Mouse (Mus musculus): Measurements from ENCODE around the gene Ghsr. TPM values are rescaled to one million over a fixed set of nuclear protein-coding genes. Genes with fewer than 3 reads are reported as not detected.
"Not testable (repeated sequence)": the region's sequence is repeated elsewhere in the genome, so short reads cannot be mapped to it uniquely, and the experiment has no call there.

Ghsr gene
- polyA plus RNA-seq, 2 experiments, result not detected

DNA sequence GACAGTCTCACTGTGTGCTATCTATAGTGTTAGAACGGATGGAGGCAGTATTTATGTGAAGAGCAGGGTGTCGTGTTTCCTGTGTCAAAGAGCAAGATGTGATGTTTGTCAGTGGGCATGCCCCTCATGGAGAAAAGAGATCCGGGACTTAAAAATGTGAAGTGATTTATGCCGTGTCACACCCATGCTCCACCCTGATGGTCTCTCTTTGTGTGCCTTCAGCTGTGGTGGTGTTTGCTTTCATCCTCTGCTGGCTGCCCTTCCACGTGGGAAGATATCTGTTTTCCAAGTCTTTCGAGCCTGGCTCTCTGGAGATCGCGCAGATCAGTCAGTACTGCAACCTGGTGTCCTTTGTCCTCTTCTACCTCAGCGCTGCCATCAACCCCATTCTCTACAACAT lies 3.2 kb downstream of the Ghsr start:
- DNase-seq (ENCODE audit: low spot score) (no peak), ATAC-seq (ENCODE audit: low FRiP score, low read depth) (no peak)
- Histone ChIP-seq H3K36me3 (ENCODE audit: control insufficient read depth, insufficient read depth, low read length) (no peaks in the 10 kb centered on the region), H3K27ac (replicated peaks; ENCODE audit: low read depth, low read length) (no peak overlapping the region), H3K4me2 (replicated peaks; ENCODE audit: low read depth, low read length, severe bottlenecking) (no peak overlapping the region), H3K9ac (ENCODE audit: low read depth, low read length, severe bottlenecking) (no peak overlapping the region), H3K4me3 (replicated peaks; ENCODE audit: low read length) (no peak overlapping the region), H3K4me1 (ENCODE audit: control insufficient read depth, insufficient read depth, low read length) (no peaks in the 10 kb centered on the region), H3K27me3 (ENCODE audit: control insufficient read depth, insufficient read depth, low read length) (peaks cover 55% of the 10 kb centered on the region), H3K9me3 (ENCODE audit: control insufficient read depth, low read length) (no peaks in the 10 kb centered on the region)
- TF ChIP-seq POLR2A (IDR thresholded peaks at IDR 0.05; ENCODE audit: borderline replicate concordance, extremely low read depth, insufficient read depth, insufficient read length), result no peak
- WGBS, result 60% methylated on average over 9 of the region's 9 CpGs

DNA sequence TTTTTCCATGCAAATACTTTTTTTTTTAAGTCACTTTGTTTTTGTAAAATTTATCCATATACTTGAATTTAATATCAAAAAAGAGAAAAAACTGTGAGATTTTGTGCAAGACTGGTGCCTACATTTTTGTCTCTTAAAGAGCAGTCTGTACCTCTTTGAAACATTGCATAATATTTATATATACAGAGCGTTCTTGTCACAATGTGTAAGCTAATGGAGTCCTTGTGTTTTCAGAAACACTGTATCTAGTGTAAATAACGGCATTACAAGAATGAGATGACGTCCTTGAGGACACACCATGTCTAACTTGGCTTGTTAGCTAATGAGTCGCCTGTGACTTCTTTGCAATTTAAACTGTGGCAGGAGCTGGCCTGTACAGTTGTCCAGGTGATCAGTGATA lies 6.8 kb downstream of the Ghsr start:
- ATAC-seq (ENCODE audit: low FRiP score, low read depth), result no peak
- H3K36me3 ChIP-seq (ENCODE audit: control insufficient read depth, insufficient read depth, low read length), result no peaks in the 10 kb centered on the region
- no peak for DNase-seq (ENCODE audit: low spot score)
- no peak overlapping the region for H3K9ac ChIP-seq (ENCODE audit: low read depth, low read length, severe bottlenecking)
- 69% methylated on average over 4 of the region's 4 CpGs for WGBS
- no peaks in the 10 kb centered on the region for H3K4me1 ChIP-seq (ENCODE audit: control insufficient read depth, insufficient read depth, low read length)
- H3K4me2 ChIP-seq (replicated peaks; ENCODE audit: low read depth, low read length, severe bottlenecking), result no peak overlapping the region
- TF ChIP-seq POLR2A (IDR thresholded peaks at IDR 0.05; ENCODE audit: borderline replicate concordance, extremely low read depth, insufficient read depth, insufficient read length), result no peak
- no peak overlapping the region for H3K27ac ChIP-seq (replicated peaks; ENCODE audit: low read depth, low read length)
- H3K9me3 ChIP-seq (ENCODE audit: control insufficient read depth, low read length), result no peaks in the 10 kb centered on the region
- H3K27me3 ChIP-seq (ENCODE audit: control insufficient read depth, insufficient read depth, low read length), result peaks cover 23% of the 10 kb centered on the region
- H3K4me3 ChIP-seq (replicated peaks; ENCODE audit: low read length), result no peak overlapping the region

DNA sequence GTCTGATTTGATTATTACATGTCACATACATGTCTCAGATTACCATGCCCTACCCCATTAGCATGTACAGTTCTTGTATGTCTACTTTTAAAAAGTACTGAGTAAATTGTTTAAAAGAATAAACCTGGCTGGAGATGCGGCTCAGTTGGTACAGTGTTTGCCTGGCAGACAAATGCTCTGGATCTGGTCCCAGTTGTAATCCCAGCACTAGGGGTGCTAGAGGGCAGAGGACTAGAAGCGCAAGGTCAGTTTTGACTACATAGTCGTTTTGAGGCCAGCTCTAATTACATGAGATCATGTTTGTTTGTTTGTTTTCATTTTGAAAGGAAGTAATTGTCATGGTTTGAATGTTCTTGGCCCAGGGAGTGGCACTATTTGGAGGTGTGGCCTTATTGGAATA lies 13.7 kb downstream of the Ghsr start:
- no peaks in the 10 kb centered on the region for H3K4me1 ChIP-seq (ENCODE audit: control insufficient read depth, insufficient read depth, low read length)
- no peak overlapping the region for H3K9ac ChIP-seq (ENCODE audit: low read depth, low read length, severe bottlenecking)
- no peak overlapping the region for H3K4me2 ChIP-seq (replicated peaks; ENCODE audit: low read depth, low read length, severe bottlenecking)
- DNase-seq (ENCODE audit: low spot score) (no peak), ATAC-seq (ENCODE audit: low FRiP score, low read depth) (no peak)
- no peak for TF ChIP-seq POLR2A (IDR thresholded peaks at IDR 0.05; ENCODE audit: borderline replicate concordance, extremely low read depth, insufficient read depth, insufficient read length)
- H3K27me3 ChIP-seq (ENCODE audit: control insufficient read depth, insufficient read depth, low read length), result no peaks in the 10 kb centered on the region
- WGBS, result 67% methylated on average over 3 of the region's 3 CpGs
- H3K36me3 ChIP-seq (ENCODE audit: control insufficient read depth, insufficient read depth, low read length), result no peaks in the 10 kb centered on the region
- no peak overlapping the region for H3K4me3 ChIP-seq (replicated peaks; ENCODE audit: low read length)
- H3K9me3 ChIP-seq (ENCODE audit: control insufficient read depth, low read length), result no peaks in the 10 kb centered on the region
- no peak overlapping the region for H3K27ac ChIP-seq (replicated peaks; ENCODE audit: low read depth, low read length)

DNA sequence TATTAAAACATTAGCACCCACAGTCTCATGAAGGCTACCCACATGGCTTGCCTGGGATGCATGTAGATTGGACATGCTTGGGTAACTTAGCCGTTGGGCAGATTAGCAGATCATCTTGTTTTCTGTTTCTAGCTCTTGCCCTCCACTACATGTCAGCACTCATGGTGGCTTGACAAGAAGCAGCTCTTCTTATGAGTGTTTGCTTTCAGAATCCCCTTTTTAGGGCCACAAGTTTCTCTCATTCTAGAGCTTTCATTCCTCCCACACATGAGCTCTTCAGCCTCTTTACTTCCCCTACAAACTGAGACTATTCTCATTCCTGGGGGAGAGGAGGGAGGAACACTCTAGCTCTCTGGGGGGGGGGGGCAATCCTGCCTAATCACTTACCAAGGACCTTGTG lies 18.8 kb downstream of the Ghsr start:
- Histone ChIP-seq H3K27me3 (ENCODE audit: control insufficient read depth, insufficient read depth, low read length) (no peaks in the 10 kb centered on the region), H3K9me3 (ENCODE audit: control insufficient read depth, low read length) (no peaks in the 10 kb centered on the region), H3K4me2 (replicated peaks; ENCODE audit: low read depth, low read length, severe bottlenecking) (no peak overlapping the region), H3K9ac (ENCODE audit: low read depth, low read length, severe bottlenecking) (no peak overlapping the region), H3K4me1 (ENCODE audit: control insufficient read depth, insufficient read depth, low read length) (no peaks in the 10 kb centered on the region), H3K27ac (replicated peaks; ENCODE audit: low read depth, low read length) (no peak overlapping the region), H3K36me3 (ENCODE audit: control insufficient read depth, insufficient read depth, low read length) (no peaks in the 10 kb centered on the region), H3K4me3 (replicated peaks; ENCODE audit: low read length) (no peak overlapping the region)
- no peak for DNase-seq (ENCODE audit: low spot score)
- TF ChIP-seq POLR2A (IDR thresholded peaks at IDR 0.05; ENCODE audit: borderline replicate concordance, extremely low read depth, insufficient read depth, insufficient read length), result no peak
- 82% methylated on average over 1 of the region's 1 CpGs for WGBS
- no peak for ATAC-seq (ENCODE audit: low FRiP score, low read depth)

DNA sequence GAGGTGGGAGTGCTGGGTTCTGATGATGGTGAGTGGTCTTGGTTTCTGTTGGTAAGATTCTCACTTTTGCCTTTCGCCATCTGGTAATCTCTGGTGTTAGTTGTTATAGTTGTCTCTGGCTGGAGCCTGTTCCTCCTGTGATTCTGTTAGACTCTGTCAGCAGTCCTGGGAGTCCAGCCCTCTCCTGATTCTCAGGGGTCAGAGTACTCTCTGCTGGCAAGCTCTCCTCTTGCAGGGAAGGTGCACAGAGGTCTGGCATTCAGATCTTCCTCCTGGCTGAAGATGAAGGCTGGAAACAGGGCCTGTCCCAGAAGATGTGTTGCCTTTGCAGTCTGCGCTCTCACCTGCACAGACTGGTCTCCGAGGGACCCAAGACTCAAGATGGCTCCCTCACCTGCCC lies 29.8 kb downstream of the Ghsr start:
- H3K4me1 ChIP-seq (ENCODE audit: control insufficient read depth, insufficient read depth, low read length); H3K4me3 ChIP-seq (replicated peaks; ENCODE audit: low read length); H3K27me3 ChIP-seq (ENCODE audit: control insufficient read depth, insufficient read depth, low read length); H3K36me3 ChIP-seq (ENCODE audit: control insufficient read depth, insufficient read depth, low read length); H3K4me2 ChIP-seq (replicated peaks; ENCODE audit: low read depth, low read length, severe bottlenecking); ATAC-seq (ENCODE audit: low FRiP score, low read depth); H3K27ac ChIP-seq (replicated peaks; ENCODE audit: low read depth, low read length); H3K9me3 ChIP-seq (ENCODE audit: control insufficient read depth, low read length); H3K9ac ChIP-seq (ENCODE audit: low read depth, low read length, severe bottlenecking); DNase-seq (ENCODE audit: low spot score): not testable (repeated sequence)
- WGBS, result 91% methylated on average over 3 of the region's 3 CpGs

DNA sequence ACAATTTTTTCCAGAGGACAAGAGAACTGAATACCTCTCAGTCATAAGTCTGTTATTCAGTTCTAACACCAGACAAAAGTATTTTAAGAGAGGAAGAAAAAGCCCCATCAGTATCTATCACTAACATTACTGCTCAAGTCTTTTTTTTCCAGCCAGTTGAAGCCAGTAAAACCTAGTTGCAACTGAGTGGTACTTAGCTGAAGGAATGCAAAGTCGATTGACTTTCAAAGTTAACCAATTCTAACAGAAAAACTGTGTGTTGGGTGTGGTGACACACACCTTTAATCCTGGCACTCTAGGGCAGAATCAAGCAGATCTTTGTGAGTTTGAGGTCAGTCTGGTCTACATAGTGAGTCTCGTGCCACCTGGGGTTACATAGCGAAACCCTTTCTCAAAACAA lies 35.3 kb downstream of the Ghsr start:
- H3K4me3 ChIP-seq (replicated peaks; ENCODE audit: low read length), result no peak overlapping the region
- TF ChIP-seq POLR2A (IDR thresholded peaks at IDR 0.05; ENCODE audit: borderline replicate concordance, extremely low read depth, insufficient read depth, insufficient read length), result no peak
- 84% methylated on average over 3 of the region's 3 CpGs for WGBS

More for the DNA sequence above, 35.3 kb downstream of the Ghsr start:
- no peak for DNase-seq (ENCODE audit: low spot score)
- Histone ChIP-seq H3K36me3 (ENCODE audit: control insufficient read depth, insufficient read depth, low read length) (no peaks in the 10 kb centered on the region), H3K4me1 (ENCODE audit: control insufficient read depth, insufficient read depth, low read length) (no peaks in the 10 kb centered on the region), H3K9me3 (ENCODE audit: control insufficient read depth, low read length) (no peaks in the 10 kb centered on the region), H3K27me3 (ENCODE audit: control insufficient read depth, insufficient read depth, low read length) (no peaks in the 10 kb centered on the region), H3K9ac (ENCODE audit: low read depth, low read length, severe bottlenecking) (no peak overlapping the region), H3K27ac (replicated peaks; ENCODE audit: low read depth, low read length) (no peak overlapping the region), H3K4me2 (replicated peaks; ENCODE audit: low read depth, low read length, severe bottlenecking) (no peak overlapping the region)
- no peak for ATAC-seq (ENCODE audit: low FRiP score, low read depth)

Data from limb, embryonic 14.5 days (tissue).